Mouse (Mus musculus): ENCODE measurements around the gene Agrn. TPM values are rescaled to one million over a fixed set of nuclear protein-coding genes. Genes with fewer than 3 reads are reported as not detected.

Agrn gene
- total and polyA plus RNA-seq, 3 experiments = 1.7 to 10.6 (median 3.4) TPM

DNA sequence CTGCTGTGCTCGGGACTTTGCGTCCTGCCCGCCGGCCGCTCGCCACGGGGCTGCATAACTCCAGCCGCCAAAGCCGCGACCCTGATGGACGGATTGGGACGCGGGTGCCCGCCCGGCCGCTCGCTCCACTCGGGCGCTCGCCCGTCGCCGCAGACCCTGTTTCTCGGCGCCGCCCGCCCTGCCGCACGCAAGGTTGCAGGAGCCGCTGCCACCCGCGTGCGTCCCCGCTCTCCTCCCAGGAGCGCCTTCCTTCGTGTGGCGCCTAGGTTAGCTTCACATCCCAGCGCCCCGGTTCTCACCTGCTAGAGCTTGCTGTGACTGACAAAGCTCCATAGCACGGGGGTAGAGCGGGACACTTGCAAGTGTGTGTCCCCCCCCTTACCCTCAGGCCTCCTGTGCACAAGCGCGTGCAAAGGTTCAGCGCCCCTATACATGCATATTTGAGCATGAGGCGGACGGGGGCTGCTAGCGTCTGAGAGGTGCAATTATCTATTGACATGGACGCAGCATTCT is 37.5 kb upstream of the Agrn start, which contains the start of gene Plekhn1 (continued):
- no peak for TF ChIP-seq MAFK (IDR thresholded peaks at IDR 0.05; ENCODE audit: insufficient replicate concordance, low read length)

DNA sequence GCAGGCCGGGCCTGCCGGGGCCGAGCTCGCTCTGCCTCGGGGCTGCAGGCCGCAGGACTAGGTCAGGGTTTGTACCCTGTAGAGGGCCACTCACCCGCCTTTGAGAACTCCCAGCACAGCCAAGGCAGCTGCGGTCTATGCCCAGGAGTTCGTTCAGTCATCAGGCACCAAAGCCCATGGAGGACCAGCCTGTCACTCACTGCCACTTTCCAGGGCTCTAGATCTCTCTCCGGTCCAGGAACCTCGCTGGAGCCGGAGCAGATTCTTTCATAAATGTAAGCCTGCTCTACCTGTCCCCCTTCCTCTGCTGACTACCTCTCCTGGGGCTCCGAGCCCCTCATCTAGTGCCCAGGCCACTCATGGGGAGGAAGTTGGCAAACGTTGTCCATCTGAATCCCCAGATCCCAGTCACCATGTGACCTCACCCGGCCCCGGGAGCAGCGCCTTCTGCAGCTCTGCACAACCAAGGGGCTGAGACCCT is 36.8 kb upstream of the Agrn start:
- H3K36me3 ChIP-seq (replicated peaks in 1 of 2; ENCODE audit: control insufficient read depth in 1 of 2, insufficient read depth in 1 of 2, low read length in 1 of 2) = peaks cover 58 to 70% of the 10 kb centered on the region in 2 experiments
- peaks cover 28% of the 10 kb centered on the region for H3K79me2 ChIP-seq (replicated peaks; ENCODE audit: control insufficient read depth, extremely low read depth, insufficient read depth, poor library complexity, severe bottlenecking)
- dilution Hi-C loops (cut with MboI; ENCODE audit: extremely low pct_ligation_motif_present, extremely low pct_unique_long_range_greater_than_20kb, low sequenced_read_pairs) (no loop called here), in situ Hi-C loops (cut with MboI; ENCODE audit: low pct_ligation_motif_present, low pct_unique_long_range_greater_than_20kb, low sequenced_read_pairs) (no loop called here)
- H3K9me3 ChIP-seq (replicated peaks; ENCODE audit: low read length) = no peaks in the 10 kb centered on the region
- TF ChIP-seq POLR2AphosphoS2 (IDR thresholded peaks at IDR 0.05; ENCODE audit: low read depth, low read length) = no peak
- no peak for TF ChIP-seq CHD2 (IDR thresholded peaks at IDR 0.05; ENCODE audit: low read length)
- TF ChIP-seq ETS1 (conservative IDR thresholded peaks at IDR 0.05; ENCODE audit: low read depth, low read length) = no peak
- no peak for TF ChIP-seq POLR2A (IDR thresholded peaks at IDR 0.05; ENCODE audit: low read depth, low read length)
- peak overlapping the region; percentile 49 to 64 (median 54) for H3K4me3 ChIP-seq (replicated peaks in 1 of 3; ENCODE audit: low read depth in 2 of 3, low read length in 2 of 3, poor library complexity in 1 of 3)
- H3K27me3 ChIP-seq (replicated peaks) = no peaks in the 10 kb centered on the region
- H3K27ac ChIP-seq (ENCODE audit: insufficient read depth, low read depth) = no peak overlapping the region
- H3K9ac ChIP-seq (ENCODE audit: insufficient read depth, low read depth) = peak overlapping the region; percentile 59
- H3K4me1 ChIP-seq (ENCODE audit: control insufficient read depth in 1 of 2, insufficient read depth in 2 of 2) = peaks cover 8 to 31% of the 10 kb centered on the region in 2 experiments
- no peak for DNase-seq (ENCODE audit: extremely low read depth)
- peak overlapping the region; percentile 82 for H3K4me2 ChIP-seq (ENCODE audit: insufficient read depth, low read depth, poor library complexity, severe bottlenecking)

DNA sequence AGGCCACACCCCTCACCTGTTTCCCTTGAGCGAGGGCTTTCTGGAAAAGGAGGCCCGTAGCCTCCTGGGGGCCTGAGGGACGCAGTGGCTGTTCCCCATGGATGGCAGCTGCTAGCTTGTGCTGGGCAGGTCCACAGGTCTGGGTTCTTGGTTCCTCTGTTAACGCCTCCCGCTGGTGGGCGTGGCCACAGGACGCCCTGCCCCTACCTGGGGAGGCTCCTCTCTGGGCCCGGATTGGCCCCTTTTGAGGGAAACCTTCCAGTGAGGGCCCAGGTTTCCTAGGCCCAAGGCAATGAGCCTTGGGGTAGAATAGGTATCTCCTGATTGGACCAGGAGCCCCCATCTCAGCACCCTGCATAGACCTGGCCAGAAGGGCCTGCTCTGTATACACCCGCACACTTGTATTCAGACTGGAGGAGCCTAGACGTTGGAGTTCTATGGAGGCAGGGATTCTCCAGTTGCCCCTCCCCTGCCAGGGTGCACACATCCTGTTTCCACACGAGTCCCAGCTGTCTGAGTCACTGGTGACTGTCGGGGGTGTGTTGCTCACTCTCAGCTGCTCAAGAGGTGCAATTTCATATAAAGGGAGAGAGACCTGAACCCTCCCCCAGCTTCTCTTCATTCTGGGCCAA is 31.2 kb upstream of the Agrn start:
- in situ Hi-C loops (cut with MboI; ENCODE audit: low pct_ligation_motif_present, low pct_unique_long_range_greater_than_20kb, low sequenced_read_pairs) = no loop called here
- Histone ChIP-seq H3K27me3 (replicated peaks) (no peaks in the 10 kb centered on the region), H3K4me3 (replicated peaks in 1 of 3; ENCODE audit: low read depth in 2 of 3, low read length in 2 of 3, poor library complexity in 1 of 3) (no peak overlapping the region), H3K4me1 (ENCODE audit: control insufficient read depth in 1 of 2, insufficient read depth in 2 of 2) (peaks cover 0 to 16% of the 10 kb centered on the region in 2 experiments; a peak in 2 of 4 replicates), H3K9ac (ENCODE audit: insufficient read depth, low read depth) (no peak overlapping the region), H3K9me3 (replicated peaks; ENCODE audit: low read length) (no peaks in the 10 kb centered on the region), H3K4me2 (ENCODE audit: insufficient read depth, low read depth, poor library complexity, severe bottlenecking) (no peak overlapping the region), H3K36me3 (replicated peaks in 1 of 2; ENCODE audit: control insufficient read depth in 1 of 2, insufficient read depth in 1 of 2, low read length in 1 of 2) (peaks cover 40 to 55% of the 10 kb centered on the region in 2 experiments), H3K27ac (ENCODE audit: insufficient read depth, low read depth) (no peak overlapping the region), H3K79me2 (replicated peaks; ENCODE audit: control insufficient read depth, extremely low read depth, insufficient read depth, poor library complexity, severe bottlenecking) (no peaks in the 10 kb centered on the region)
- dilution Hi-C loops (cut with MboI; ENCODE audit: extremely low pct_ligation_motif_present, extremely low pct_unique_long_range_greater_than_20kb, low sequenced_read_pairs) = no loop called here
- TF ChIP-seq CTCF (conservative IDR thresholded peaks at IDR 0.05 in 1 of 2, IDR thresholded peaks at IDR 0.05 in 1 of 2; ENCODE audit: low read depth in 2 of 2, low read length in 2 of 2) (no peak), NRF1 (IDR thresholded peaks at IDR 0.05; ENCODE audit: low read depth, low read length) (no peak), TBP (conservative IDR thresholded peaks at IDR 0.05; ENCODE audit: low read depth, low read length) (no peak), USF2 (conservative IDR thresholded peaks at IDR 0.05; ENCODE audit: low read depth, low read length) (no peak), ZNF384 (IDR thresholded peaks at IDR 0.05; ENCODE audit: low read depth, low read length) (no peak), RAD21 (IDR thresholded peaks at IDR 0.05; ENCODE audit: low read depth, low read length) (no peak), ZC3H11A (IDR thresholded peaks at IDR 0.05; ENCODE audit: low read depth, low read length) (no peak), CHD1 (IDR thresholded peaks at IDR 0.05; ENCODE audit: low read depth, low read length) (no peak)
- DNase-seq (ENCODE audit: extremely low read depth) = no peak
